Mouse (Mus musculus) mesoderm, embryonic 11.5 days (tissue): Measurements from ENCODE around the gene Cd3g.
A peak's percentile ranks its signal among the peaks of the same experiment; 100 is the strongest.

ENCODE experiments used
- DNase-seq: peaks from one replicate; pipeline ENCODE4 v3.0.0-alpha.2; 2012; ENCODE audit warnings: low read depth, low spot score

Cd3g gene

DNA sequence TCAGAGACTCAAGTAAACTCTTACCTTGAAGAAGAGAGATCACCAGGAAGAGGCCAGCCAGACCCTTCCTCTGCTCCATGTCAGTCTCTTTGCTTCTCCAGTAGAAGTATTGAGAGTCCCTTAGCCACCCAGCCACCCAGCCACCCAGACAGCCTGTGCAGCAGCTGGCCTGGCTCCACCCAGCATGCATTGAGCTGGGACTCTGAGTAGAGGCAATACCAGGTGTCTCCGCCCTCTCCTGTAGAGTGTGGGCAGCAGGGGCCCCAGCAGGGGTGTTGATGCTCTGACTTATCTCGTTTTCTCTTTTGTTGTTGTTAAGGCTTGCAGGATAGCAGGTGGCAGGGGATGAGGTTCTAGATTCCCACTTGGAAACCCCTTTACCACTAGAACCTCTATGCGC lies at the start of gene Cd3g:
Cd3g (minus strand) TSS at position 190 of the 400 bp plus-strand sequence.
- no peak for DNase-seq

DNA sequence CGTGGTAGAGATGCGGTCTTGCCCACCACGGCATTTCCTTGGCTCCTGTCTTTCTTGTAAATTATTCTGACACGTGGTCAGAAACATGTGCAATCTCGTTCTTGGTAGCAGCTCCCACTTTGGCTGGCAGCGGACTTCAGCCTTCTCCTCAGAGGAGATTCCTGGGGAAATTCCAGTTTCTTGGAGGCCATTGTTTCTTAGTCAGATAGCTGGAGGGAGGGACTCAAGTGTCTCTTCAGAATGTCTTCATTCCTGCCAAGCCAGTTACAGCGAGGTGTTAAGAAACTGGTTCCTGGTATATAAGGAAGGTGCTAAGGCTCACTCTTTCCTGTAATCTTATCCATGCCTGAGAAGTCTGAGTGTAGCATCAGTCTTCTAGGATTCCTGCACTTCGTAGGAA lies 47.1 kb upstream of the Cd3g start:
- no peak for DNase-seq

DNA sequence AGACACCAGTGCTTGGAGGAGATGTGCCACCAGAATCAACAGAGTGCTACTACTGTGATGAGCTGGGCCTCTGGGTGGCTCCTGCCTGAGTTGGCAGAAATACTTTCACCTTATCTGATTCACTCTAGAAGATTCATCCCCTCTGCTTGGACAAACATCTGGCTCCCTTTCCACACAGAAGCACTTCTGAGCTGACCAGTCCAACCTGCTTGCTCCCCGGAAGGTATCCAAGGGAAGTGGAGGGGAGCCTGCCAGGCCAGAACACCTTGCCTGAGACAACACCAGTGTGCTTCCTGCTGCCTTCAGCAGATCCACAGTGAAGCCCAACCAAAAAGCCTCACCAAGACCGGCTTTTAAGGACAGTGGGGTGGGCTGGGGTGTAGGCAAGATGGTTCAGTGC lies 44.0 kb upstream of the Cd3g start:
- DNase-seq: no peak

DNA sequence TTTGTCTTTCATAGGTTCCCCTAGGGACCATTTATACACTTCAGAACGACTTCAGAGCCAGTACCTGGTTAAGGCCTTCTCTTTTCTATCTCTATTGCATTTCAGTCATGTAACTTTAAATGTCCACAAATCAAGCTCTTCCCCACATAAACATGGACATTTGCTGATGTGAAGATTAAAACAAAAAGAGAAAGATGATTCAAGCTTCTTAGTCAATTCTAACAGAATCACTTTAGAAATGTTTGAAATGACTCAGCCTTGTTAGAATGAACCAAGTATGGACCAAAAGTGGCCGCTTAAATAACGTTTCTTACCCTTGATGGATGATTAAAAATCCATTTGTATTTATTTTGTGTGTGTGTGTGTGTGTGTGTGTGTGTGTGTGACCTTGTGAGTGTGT lies 43.4 kb upstream of the Cd3g start:
- no peak for DNase-seq

DNA sequence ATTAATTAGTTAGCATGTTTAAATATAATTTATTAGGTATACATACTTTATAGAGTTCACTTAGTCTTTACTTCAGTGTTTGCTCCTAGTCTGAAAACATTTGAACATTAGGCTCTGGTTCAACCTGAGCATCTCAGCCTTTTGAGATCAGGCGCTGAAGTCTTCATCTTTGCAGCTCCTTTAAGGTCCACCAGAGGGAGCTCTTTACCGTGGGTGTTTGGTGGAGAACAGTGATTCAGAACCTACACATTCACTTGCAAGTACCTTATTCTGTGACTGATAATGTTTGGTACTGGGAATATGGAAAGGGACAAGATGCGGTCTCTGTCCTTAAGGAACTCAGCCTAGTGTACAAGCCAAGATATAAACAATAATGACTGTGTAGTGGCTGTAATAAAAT lies 42.6 kb upstream of the Cd3g start:
- peak; percentile 76 for DNase-seq

DNA sequence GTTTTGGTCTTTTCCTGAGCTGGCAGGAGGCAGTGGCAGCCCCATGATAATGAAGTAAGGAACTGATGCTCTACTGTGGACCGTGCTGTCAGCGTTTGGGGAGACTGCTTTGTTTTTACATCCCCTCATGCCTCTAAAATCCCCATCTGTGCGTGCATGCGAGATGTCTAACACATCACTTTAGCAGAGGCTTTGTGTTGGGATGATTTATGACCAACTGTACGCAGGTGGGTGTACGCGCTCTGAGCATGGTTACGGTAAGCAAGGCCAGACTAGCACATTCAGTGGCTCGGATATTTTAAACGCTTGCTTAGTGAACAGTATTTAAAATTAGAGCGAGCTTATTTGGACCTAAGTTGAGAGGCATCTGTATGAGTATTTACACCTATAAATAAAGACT lies 37.8 kb upstream of the Cd3g start:
- peak; percentile 42 for DNase-seq

DNA sequence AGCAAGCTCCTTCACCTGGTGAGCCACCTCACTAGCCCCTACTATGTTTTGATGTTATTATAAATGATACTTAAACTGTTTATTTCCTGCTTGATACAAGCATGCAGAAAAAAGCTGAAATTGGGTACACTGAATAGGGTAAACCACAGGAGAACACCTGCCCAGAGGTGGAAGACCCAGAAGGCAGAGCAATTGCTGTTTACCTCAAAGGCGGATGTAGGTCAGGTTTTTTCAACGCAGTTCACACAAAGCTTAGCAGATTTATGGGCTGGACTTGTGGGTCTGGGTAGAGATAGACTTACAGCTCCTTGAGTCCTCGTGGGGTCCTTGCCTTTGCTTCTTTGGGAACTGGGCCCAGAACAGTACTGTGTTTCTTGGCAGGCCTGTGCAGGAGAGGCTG lies 35.6 kb upstream of the Cd3g start:
- DNase-seq: no peak

DNA sequence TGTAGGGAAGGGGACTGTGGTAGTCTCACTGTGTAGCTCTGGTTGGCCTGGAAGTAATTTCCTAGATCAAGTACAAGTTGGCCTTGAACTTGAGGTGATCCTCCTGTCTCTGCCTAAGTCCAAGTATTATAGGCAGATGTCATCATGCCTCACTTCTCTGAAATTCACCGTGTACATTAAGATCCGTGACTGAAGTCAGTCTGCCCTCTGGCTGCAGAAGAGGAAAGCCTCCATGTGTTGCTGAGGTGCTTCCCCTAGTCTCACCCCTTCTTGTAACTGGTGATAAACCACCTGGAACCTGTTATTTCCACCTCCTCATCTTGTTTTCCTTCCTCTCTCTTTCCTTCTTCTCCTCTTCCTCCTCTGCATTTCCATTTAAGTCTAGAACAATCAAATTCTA lies 34.6 kb upstream of the Cd3g start:
- no peak for DNase-seq

DNA sequence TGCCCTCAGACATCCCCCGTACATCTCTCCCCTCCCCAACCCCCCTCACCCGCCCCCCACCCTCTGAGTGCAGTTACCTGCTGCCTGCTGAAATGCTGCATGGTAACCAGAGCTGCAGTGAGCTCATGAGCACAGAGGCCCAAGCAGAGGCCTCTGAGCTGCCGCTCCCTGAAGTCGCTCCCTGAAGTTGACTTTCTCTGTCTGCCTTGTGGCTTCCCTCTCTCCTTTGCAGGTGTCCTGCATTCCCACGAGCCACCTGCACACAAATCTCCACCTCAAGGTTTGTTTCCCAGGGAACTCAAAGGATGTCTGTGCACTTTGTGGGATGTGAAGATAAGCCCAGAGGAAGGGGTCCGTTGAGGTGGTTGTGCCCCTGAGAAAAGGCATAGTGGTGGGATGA lies 31.1 kb upstream of the Cd3g start:
- DNase-seq: no peak

DNA sequence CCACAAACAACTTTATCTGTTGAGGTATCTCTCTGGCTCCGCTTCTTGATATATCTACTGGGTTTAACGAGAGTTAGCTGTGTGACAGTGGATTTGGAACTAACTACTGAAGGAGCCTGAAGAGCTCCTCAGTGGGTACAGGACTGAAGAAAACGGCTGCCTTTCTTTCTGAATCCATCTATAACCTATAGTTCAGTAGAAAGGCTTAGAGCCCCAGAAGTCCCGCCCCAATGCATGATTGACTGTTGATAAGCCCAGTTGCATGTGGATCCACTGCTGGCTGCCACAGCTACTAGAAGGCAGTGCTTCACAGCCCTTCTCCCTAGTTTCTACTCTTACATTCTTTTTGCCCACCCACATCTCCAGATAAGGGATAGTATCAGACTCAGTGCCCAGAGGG lies 30.2 kb upstream of the Cd3g start:
- DNase-seq: no peak

DNA sequence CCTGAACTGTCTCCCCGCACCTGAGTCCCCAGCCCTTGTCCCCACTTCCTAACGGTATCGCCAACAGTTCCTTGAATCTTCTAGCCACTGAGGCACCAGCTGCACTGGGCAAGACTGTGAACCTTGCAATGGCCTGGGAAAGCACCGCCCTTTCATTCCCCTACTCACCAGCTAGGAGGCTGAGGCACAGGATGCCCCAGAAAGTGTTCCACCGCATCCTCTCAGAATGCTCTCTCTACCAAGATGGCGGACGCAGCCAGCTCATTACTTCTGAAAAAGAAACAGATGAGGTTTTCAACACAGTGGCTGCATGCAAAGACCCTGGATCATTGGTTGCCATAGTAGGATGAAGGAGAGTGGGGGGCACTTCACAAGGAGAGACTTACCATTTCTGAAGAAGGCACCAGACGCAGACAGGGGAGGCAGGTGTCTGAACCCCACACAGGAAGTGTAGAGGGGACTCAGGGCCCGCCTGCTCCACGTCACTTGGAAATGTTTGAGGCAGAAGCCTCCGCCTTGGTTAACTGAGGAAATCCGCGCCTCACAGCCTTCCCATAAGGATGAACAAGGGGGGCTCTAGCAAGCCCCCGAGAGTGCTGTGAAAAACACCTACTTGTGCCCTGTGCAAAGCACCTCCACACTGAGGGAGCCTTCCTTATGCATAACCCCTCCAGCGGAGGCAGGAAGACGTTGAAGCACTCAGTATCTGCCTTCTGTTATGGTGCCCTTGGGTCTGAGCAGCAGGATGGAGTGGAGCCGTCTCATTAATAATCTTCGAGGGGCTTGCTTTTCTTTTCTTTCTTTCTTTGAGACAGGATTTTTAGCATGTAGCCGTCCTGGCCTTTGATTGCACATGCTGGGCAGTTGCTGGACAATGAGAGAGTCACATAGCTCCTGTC lies 29.2 kb upstream of the Cd3g start, which contains the start of gene Cd3e:
Cd3e (minus strand) TSS at position 448 of the 899 bp plus-strand sequence.
- no peak for DNase-seq

DNA sequence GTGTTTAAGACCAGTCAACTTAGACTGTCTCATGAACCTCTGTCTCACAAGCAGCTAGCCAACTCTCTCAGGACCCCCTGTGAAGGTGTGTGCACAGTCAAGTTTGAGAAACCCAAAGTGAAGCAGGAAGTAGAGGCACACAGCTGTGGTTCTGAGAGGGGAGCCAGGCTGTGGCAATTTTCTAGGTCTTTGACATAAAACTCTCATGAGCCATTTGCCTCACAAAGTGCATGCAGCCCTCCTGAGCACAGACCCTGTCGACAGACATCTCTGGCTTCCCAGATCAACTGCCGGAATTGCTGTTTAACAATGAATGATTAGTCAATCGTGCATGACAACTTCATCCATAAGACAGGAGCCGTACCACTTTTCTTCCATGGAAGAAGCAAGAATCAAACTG lies 28.1 kb upstream of the Cd3g start:
- DNase-seq: no peak

DNA sequence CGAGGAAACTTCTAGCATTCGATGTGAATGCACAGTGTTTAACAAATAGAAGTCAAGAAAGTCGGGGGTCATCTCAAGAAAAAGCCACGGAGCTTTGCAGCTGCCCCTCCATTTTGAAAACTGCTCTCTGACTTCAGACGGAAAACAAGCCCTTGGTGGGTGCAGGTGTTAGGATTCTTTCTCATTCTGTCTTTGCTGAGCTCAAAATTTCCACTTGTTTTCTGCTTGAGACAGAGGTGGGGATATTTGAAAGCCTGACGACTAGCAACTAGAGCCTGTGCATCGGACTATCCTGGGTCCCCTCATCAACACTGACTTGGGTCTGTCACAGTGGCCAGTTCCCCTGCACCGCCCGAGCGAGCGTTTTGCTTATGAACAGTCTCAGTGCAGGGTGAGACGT lies 27.2 kb upstream of the Cd3g start:
- no peak for DNase-seq

DNA sequence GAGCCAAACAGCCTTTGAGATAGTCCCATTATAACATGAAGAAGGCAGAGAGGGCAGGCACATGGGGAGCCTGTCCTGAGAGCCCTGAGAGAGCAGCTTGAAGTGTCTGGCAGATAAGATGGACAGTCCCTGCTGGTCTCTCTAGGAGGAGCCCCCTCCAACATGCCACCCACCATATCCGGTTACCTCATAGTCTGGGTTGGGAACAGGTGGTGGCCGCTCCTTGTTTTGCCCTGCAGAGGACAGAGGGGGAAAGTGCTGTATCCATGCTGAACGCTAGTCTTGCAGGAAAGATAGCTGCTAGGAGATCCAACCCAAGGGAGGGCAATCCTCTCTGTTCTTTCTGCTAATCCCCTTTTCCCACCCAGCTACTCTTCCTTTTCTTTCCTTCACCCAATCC lies 20.0 kb upstream of the Cd3g start:
- DNase-seq: no peak

DNA sequence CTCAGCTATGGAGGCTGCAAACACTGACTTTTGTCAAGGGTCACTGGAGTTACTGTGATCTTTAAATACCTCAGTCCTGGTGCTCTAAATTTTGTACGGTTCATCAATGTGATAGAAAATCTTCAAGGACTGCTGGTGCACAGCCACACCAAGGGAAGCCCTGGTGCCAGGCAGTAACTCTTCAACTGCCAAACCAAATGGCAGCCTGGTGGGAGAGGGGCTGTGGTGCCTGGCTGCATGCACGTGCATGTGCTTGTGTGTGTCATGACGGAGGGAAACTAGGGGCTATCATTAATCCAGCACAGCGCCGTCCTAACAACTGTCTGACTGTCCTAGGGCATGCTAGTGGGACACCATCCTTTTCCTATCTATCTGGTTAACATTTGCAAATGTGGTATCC lies 19.5 kb upstream of the Cd3g start:
- DNase-seq: no peak

DNA sequence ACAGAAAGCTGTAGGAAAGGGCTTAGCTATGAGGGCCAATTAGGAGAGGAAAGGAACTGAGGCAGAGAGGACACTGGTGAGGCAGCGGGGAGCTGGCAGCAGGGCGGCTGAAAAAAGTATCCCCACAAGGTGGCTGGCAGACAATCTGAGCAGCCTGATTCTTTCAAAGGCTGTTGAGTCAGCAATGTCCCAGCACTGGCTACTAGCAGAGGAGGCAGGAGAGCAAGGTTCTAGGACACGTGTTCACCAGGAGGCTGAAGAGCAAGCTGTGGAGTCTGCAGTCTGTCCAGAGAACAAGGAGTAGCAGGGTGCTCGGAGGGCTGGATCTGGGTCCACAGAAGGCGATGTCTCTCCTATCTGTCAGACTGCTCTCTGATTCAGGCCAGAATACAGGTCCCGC lies 18.9 kb upstream of the Cd3g start:
- no peak for DNase-seq

DNA sequence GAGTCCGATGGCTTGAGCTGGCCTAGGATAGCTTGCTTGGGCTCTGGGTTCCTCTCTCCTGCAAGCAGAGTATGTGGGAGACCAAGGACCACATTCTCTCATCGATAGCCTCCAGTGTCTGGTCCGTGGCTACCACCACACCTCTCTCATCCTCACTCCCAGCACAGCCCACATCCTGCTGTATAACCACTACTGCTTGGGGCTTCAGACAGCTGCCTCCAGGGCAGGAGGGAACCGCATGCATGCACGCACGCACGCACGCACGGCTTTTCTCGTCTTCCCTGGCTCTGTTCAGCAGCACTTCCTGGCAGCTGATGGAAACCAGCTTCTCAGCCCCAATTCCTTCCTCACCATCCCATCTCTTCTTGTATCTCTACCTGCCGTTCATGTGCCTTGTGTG lies 17.9 kb upstream of the Cd3g start:
- no peak for DNase-seq

DNA sequence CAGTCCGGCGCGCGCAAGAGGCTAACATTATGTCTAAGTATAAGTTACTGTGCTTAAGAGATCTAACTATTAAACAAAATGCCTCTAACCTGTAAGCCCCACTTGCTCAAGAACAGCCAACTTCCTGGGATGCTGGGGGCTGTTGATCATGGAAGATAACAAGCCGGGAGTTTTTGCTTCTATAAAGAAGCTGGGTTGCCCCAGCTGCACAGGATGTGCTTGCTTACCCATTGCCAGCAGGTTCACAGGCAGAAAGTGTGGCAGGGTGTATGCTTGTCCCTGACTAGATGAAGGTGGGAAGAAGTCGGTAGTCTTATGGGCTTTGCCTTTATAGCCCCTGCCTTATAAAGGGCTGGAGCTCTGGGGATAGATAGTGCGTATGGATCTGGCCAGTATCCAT lies 16.4 kb upstream of the Cd3g start:
- DNase-seq: no peak

DNA sequence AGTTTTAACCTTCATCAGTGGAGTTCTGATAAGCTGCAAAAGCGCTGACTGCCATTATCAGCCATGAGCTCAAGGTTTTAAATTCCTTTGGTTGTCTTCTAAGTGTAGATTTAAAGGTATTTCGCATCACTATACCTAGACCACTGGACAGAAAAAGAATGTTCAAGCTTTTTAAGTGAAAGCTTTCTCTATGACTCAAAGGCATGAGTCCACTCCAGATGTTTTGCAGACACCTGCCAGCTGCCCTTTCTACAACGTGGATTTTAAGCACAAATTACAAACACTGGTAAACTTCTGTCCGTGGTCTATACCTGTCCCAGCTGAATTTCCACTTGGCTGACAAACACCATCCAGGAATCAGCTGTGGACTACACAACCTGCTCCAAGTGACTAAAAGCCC lies 14.7 kb upstream of the Cd3g start:
- DNase-seq: no peak

DNA sequence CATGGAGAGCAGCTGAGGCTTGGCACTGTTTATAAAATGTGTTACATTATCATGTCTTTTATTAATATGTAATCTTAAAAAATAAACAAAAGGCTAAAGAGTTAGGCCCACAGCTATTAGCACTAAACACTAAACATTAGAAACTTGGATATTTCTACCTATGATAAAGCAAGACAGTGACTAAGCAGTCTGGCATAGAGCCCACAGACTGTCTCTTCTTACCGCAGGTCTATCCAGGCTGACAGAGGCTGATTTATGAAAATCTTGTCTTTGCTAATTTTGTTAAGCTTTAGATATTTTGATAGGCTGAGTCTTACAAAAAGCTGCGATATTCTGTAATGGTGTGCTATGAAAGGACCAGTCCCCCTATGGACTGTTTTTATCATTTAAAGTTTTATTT lies 13.0 kb upstream of the Cd3g start:
- DNase-seq: no peak

DNA sequence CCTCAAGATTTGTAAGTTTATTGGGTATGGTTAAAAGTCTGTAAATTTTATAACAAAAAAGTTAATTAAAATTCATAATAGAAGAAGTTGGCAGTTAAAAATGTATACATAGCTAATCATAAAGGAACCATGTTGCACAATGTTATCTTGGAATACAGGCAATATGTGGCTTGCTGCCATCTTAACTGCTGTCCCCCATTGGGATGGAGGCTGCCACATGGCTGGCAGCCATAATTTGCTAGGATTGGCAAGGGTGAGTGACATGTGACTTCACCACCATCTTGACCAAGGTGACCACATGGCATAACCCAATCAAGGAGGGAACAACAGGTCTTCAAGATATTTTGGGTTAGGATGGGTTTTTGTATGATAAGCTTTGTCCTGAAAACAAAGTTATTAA lies 12.0 kb upstream of the Cd3g start:
- DNase-seq: no peak

DNA sequence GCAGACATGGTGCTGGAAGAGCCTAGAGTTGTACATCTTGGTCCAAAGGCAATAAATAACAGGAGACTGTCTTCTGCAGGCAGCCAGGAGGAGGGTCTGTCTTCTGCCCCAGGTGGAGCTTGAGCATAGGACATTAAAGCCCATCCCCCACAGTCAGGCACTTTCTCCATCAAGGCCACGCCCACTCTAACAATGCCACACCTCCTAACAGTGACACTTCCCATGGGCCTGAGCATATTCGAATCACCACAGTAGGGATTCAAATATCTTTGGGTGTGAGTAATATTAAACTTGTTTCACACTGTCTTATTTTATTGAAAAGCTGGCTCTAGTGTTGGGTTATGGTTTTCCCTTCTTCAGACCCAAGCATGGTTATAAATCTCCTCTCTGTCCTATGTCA lies 11.6 kb upstream of the Cd3g start:
- no peak for DNase-seq

DNA sequence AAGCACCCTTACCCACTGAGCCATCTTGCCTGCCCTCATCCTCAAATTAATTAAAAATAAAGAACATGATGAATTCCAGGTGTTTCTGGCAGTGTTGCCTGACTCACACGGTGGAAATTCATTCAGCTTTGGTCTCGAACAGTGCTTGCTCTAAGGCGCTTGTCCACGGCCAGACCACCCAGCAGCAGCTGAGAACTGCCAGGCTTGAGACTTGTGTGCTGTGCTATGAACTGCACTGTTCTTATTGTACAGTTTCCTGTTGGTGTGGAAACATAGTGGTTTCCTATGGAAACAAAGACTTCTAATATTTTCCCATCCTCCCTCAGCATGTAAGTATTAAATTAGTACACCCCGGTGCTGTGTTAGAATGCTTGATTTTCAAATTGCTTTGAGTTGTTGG lies 6.7 kb upstream of the Cd3g start:
- DNase-seq: no peak

DNA sequence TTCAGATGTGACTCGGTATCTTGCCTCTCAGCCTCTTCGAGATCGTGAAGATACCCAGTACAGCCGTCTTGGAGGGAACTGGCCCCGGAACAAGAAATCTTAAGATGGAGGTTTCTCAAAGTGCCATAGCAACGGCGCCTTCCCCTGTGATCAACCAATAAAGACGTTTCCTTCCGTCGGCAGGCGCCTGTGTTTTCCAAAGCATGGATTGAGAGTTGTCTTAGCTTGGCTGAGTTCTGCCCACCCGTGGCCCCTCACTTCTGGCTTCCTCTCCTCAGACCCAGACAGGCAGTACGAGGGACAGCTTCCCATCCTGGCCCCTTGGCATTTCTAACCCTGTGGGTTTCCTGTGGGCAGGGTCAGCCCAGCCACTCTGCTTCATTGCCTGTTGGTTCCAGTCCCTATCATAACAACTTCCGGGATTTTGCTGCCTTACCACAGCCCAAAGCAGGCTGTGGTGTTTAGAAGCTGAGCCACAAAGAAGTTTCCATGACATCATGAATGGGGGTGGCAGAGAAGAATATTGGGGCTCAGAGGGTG lies 6.1 kb upstream of the Cd3g start:
- DNase-seq: no peak
